Mouse (Mus musculus): ENCODE measurements at regions not wholly inside any gene's neighbourhood (a gene's known extent, or its start where the extent isn't known, plus 50 kb on each side); places are given as distances from the start of the nearest gene placed in this dataset.

DNA sequence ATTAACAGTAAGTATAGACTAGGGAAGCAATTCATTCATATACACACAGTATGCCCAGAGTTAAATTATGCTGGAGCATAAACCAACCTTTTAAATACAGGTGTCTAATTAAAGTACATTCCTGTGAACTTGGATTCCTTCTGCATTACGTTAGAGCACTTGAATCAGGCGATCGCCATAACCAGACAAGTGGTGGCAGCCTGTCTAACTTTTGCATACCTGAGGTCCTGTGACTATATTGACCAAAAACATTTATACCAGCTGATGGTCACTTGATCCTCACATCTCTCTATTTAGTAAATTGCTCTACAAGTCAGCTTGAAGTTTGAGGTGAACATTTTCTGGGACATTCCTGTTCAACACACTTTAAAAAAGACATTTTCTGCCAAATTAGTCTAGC, 330.5 kb downstream of the Tex13c3 start:
- WGBS (ENCODE audit: insufficient replicate concordance), result 78% methylated on average over 3 of the region's 3 CpGs
- no peaks in the 10 kb centered on the region for H3K27me3 ChIP-seq (replicated peaks)
- H3K9me3 ChIP-seq (replicated peaks), result no peaks in the 10 kb centered on the region
- no peak overlapping the region for H3K27ac ChIP-seq
- no peak for ATAC-seq
- H3K4me1 ChIP-seq, result no peaks in the 10 kb centered on the region
- H3K36me3 ChIP-seq, result no peaks in the 10 kb centered on the region
- no peak overlapping the region for H3K4me2 ChIP-seq
- H3K9ac ChIP-seq, result no peak overlapping the region
- no peak overlapping the region for H3K4me3 ChIP-seq

DNA sequence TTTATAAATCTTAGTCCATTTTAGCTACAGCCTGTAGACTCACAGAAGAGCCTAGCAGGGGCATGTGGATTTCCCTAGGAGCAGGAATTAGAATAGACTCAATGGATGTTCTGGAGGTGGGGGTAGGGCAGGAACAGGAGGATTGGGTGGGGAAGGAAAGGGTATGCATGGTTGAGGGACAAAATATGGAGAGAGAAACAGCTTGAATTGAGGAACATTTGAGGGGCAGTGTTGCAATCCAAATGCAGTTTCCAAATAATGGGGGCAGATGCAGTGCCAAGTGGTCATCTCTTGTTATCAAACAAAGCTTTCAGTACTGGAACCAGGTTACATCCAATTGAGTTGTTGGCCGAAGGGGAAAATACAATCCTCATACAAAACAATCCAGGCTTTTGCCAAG, 332.4 kb downstream of the Tex13c3 start:
- Histone ChIP-seq H3K27me3 (replicated peaks) (no peaks in the 10 kb centered on the region), H3K36me3 (no peaks in the 10 kb centered on the region), H3K9me3 (replicated peaks) (no peaks in the 10 kb centered on the region), H3K9ac (no peak overlapping the region), H3K4me1 (no peaks in the 10 kb centered on the region), H3K4me2 (no peak overlapping the region), H3K27ac (no peak overlapping the region), H3K4me3 (no peak overlapping the region)
- 57% methylated on average over 1 of the region's 1 CpGs for WGBS (ENCODE audit: insufficient replicate concordance)
- no peak for ATAC-seq

DNA sequence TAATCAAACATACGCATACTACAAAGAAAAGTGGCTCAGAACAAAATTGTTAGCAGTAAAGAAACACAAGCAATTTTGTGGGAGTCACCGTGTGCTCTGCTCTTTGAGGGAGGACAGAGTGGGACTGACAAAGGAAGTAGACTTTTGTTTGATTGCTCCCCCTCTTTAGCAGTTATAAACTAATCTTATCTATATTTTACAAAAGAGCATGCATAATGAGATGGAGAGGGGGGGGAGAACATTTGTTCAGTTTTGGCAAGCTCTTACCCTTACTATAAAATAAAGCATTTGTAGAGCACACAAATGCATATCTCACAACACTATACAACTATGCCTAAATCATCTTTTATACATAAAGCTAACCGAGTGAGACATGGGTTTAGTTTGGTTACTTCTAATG, 332.9 kb downstream of the Tex13c3 start:
- ATAC-seq, result no peak
- Histone ChIP-seq H3K9ac (no peak overlapping the region), H3K27me3 (replicated peaks) (no peaks in the 10 kb centered on the region), H3K36me3 (no peaks in the 10 kb centered on the region), H3K4me2 (no peak overlapping the region), H3K27ac (no peak overlapping the region), H3K4me3 (no peak overlapping the region), H3K9me3 (replicated peaks) (no peaks in the 10 kb centered on the region), H3K4me1 (no peaks in the 10 kb centered on the region)
- WGBS (ENCODE audit: insufficient replicate concordance), result 72% methylated on average over 3 of the region's 3 CpGs

DNA sequence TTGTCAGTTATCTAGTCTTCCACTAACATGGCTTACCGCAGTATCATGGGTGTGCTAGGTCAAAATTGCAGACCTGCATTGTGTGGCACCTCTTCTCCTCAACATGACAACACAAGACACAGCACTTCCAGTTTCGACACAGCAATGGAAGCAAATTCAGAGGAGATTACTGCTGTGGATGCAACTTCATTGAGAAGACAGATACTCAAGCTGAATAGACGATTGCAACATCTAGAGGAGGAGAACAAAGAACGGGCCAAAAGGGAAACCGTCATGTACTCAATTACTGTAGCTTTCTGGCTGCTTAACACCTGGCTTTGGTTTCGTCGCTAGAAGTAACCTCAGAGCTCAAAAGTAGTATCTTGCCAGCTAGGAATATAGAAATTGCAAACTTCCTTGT, 368.4 kb downstream of the Tex13c3 start:
- Histone ChIP-seq H3K36me3 (no peaks in the 10 kb centered on the region), H3K9me3 (replicated peaks) (no peaks in the 10 kb centered on the region), H3K4me2 (no peak overlapping the region), H3K4me1 (no peaks in the 10 kb centered on the region), H3K27ac (no peak overlapping the region), H3K27me3 (replicated peaks) (no peaks in the 10 kb centered on the region), H3K9ac (no peak overlapping the region), H3K4me3 (no peak overlapping the region)
- no peak for ATAC-seq
- WGBS (ENCODE audit: insufficient replicate concordance), result 61% methylated on average over 7 of the region's 7 CpGs

DNA sequence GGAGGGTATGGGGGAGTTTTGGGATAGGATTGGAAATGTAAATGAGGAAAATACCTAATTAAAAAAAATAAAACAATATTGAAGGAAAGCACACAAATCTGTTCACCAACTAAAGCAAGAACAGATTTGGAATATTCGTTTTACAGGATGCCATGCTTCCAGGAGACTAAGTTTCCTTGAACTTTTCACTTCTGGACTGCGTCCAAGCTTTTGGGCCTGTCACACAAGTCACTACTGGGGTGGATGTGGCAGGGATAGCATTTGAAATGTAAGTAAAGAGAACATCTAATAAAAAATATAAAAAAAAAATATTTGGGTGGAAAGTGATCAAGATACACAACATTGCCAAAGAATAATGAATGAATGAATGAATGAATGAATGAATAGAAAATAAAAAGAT, 378.2 kb downstream of the Tex13c3 start:
- no peaks in the 10 kb centered on the region for H3K9me3 ChIP-seq (replicated peaks)
- no peak overlapping the region for H3K27ac ChIP-seq
- H3K9ac ChIP-seq, result no peak overlapping the region
- no peaks in the 10 kb centered on the region for H3K4me1 ChIP-seq
- no peaks in the 10 kb centered on the region for H3K27me3 ChIP-seq (replicated peaks)
- WGBS (ENCODE audit: insufficient replicate concordance), result 50% methylated on average over 2 of the region's 2 CpGs
- no peak overlapping the region for H3K4me2 ChIP-seq
- ATAC-seq, result no peak
- H3K4me3 ChIP-seq, result no peak overlapping the region
- H3K36me3 ChIP-seq, result no peaks in the 10 kb centered on the region

DNA sequence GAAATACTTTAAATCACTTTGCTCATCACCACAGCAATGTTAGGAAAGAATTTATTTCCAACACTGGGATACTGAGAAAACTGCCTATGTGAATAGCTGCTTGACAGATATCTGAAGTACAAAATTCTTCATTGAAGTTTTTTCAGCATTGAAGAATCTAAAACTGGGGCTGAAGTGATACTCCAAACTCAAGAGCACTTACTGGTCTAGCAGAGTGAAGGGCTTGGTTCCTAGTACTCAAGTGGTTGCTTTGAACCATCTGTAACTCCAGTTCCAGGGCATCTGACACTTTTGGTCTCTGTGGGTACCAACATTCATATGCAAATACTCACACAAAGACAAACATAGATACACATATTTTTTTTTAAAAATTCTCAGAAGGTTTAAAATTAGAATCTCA, 385.2 kb downstream of the Tex13c3 start:
- Histone ChIP-seq H3K27ac (no peak overlapping the region), H3K36me3 (no peaks in the 10 kb centered on the region), H3K9ac (no peak overlapping the region), H3K4me2 (no peak overlapping the region), H3K27me3 (replicated peaks) (no peaks in the 10 kb centered on the region), H3K9me3 (replicated peaks) (no peaks in the 10 kb centered on the region), H3K4me1 (no peaks in the 10 kb centered on the region), H3K4me3 (no peak overlapping the region)
- ATAC-seq, result no peak

- Histone ChIP-seq H3K4me2 (no peak overlapping the region), H3K4me3 (no peak overlapping the region), H3K27ac (no peak overlapping the region), H3K9me3 (replicated peaks) (no peaks in the 10 kb centered on the region), H3K9ac (no peak overlapping the region), H3K36me3 (no peaks in the 10 kb centered on the region), H3K4me1 (no peaks in the 10 kb centered on the region), H3K27me3 (replicated peaks) (no peaks in the 10 kb centered on the region)
- 63% methylated on average over 1 of the region's 1 CpGs for WGBS (ENCODE audit: insufficient replicate concordance)
- ATAC-seq, result no peak
Observed at GRCm38 (mm10) chrX:19084435-19084834, 396.7 kb downstream of the Tex13c3 start.

DNA sequence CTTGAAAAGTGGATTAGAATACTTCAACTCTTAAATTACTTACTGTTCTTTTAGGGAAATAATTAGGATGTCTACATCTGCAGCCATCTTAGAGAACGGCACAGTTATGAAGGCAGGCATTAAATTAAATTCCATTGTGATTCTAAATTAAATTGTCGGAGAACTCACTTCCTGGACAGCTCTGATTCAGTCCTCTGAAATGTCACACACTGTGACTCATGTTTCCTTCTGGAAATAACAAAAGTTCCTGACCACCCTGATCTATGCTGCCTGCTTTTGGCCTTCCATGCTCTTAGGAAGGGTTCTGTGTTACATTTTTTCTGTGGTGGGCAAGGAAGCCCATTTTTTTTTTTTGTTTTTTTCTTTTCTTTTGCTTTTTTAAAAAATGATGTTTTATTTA, 401.1 kb downstream of the Tex13c3 start:
- H3K9ac ChIP-seq, result no peak overlapping the region
- H3K36me3 ChIP-seq, result no peaks in the 10 kb centered on the region
- no peaks in the 10 kb centered on the region for H3K9me3 ChIP-seq (replicated peaks)
- H3K27ac ChIP-seq, result no peak overlapping the region
- no peak for ATAC-seq
- H3K27me3 ChIP-seq (replicated peaks), result no peaks in the 10 kb centered on the region
- H3K4me2 ChIP-seq, result no peak overlapping the region
- H3K4me1 ChIP-seq, result no peaks in the 10 kb centered on the region
- WGBS (ENCODE audit: insufficient replicate concordance), result 60% methylated on average over 2 of the region's 2 CpGs
- no peak overlapping the region for H3K4me3 ChIP-seq

MicroRNA genes in the stretch of these regions (microRNA counts, 519-probe panel; counts per million panel counts)
- microRNA mmu-miR-221 (582 counts per million, percentile 70 among the panel's probes with 10 or more counts), microRNA mmu-miR-222 (582 counts per million, percentile 70 among the panel's probes with 10 or more counts)

Small RNA genes lying in the stretch of these regions (microRNA-seq; reads per million reads assigned to microRNA genes)
- 419 reads per million, percentile 64 among the genes with 10 or more reads in this experiment for gene Mir221
- 271 reads per million, percentile 59 among the genes with 10 or more reads in this experiment for gene Mir222
